Comparison of ENCODE assay signal across 8 mouse cellular contexts in genomic region chr8:13678182-13678581, GRCm38 (mm10). TPM values are rescaled to one million over a fixed set of nuclear protein-coding genes. Genes with fewer than 3 reads are reported as not detected.
A peak's percentile ranks its signal among the peaks of the same experiment; 100 is the strongest.
DNase-seq lines count a peak whose midpoint lies in the region; ATAC-seq lines count a peak whose summit lies in the region.

No protein-coding gene starts in this region.

- no peak for ATAC-seq in megakaryocyte, adult 5-6 weeks (ENCODE audit: poor library complexity, severe bottlenecking)
- ATAC-seq in forebrain, embryonic 12.5 days (ENCODE audit: low FRiP score) = no peak
- no peak for ATAC-seq in liver, embryonic 11.5 days (replicated peaks; ENCODE audit: low FRiP score)

- no peaks in the 10 kb centered on the region for H3K27me3 ChIP-seq in megakaryocyte, embryonic 14.5 days (replicated peaks)
- peaks cover 18% of the 10 kb centered on the region for H3K27me3 ChIP-seq in forebrain, embryonic 12.5 days
- no peaks in the 10 kb centered on the region for H3K27me3 ChIP-seq in liver, embryonic 11.5 days (replicated peaks; ENCODE audit: control insufficient read depth, insufficient read depth, low read length)

- WGBS in forebrain, embryonic 12.5 days = 52% methylated on average over 8 of the region's 8 CpGs
- WGBS in liver, embryonic 11.5 days = 34% methylated on average over 8 of the region's 8 CpGs

- H3K4me2 ChIP-seq in forebrain, embryonic 12.5 days = peak overlapping the region; percentile 85
- peak overlapping the region; percentile 88 for H3K4me2 ChIP-seq in liver, embryonic 11.5 days

- H3K9ac ChIP-seq in forebrain, embryonic 12.5 days = peak overlapping the region; percentile 47; the same call in 1 of the 2 replicates
- H3K9ac ChIP-seq in liver, embryonic 11.5 days (ENCODE audit: low read depth, low read length) = peak overlapping the region; percentile 63

- no peak overlapping the region for H3K27ac ChIP-seq in forebrain, embryonic 12.5 days
- H3K27ac ChIP-seq in liver, embryonic 11.5 days (ENCODE audit: low read depth, low read length) = no peak overlapping the region

- DNase-seq in liver, embryonic 11.5 days (ENCODE audit: low spot score) = no peak
- peak; percentile 40 to 65 for DNase-seq in spleen, postnatal 10 days (ENCODE audit: low spot score in 2 of 2)
- DNase-seq in testis, postnatal 10 days (ENCODE audit: low spot score) = no peak
- DNase-seq in yolk sac, embryonic 10.5 days (ENCODE audit: low spot score) = no peak
- DNase-seq in layer of hippocampus, adult 9-11 months = no peak

- peak overlapping the region; percentile 97 for H3K4me3 ChIP-seq in megakaryocyte, embryonic 14.5 days (replicated peaks)
- peak overlapping the region; percentile 72 for H3K4me3 ChIP-seq in forebrain, embryonic 12.5 days (replicated peaks)
- peak overlapping the region; percentile 82 for H3K4me3 ChIP-seq in liver, embryonic 11.5 days (ENCODE audit: low read depth, low read length)

- no peaks in the 10 kb centered on the region for H3K9me3 ChIP-seq in megakaryocyte, embryonic 14.5 days
- no peaks in the 10 kb centered on the region for H3K9me3 ChIP-seq in forebrain, embryonic 12.5 days
- H3K9me3 ChIP-seq in liver, embryonic 11.5 days (ENCODE audit: control insufficient read depth, low read length) = no peaks in the 10 kb centered on the region

- H3K36me3 ChIP-seq in megakaryocyte, embryonic 14.5 days (replicated peaks; ENCODE audit: low read length) = peaks cover 41% of the 10 kb centered on the region
- H3K36me3 ChIP-seq in forebrain, embryonic 12.5 days (replicated peaks) = no peaks in the 10 kb centered on the region
- no peaks in the 10 kb centered on the region for H3K36me3 ChIP-seq in liver, embryonic 11.5 days (ENCODE audit: control insufficient read depth, insufficient read depth, low read length)

- H3K4me1 ChIP-seq in megakaryocyte, embryonic 14.5 days = peaks cover 80% of the 10 kb centered on the region
- H3K4me1 ChIP-seq in forebrain, embryonic 12.5 days = peaks cover 35% of the 10 kb centered on the region
- H3K4me1 ChIP-seq in liver, embryonic 11.5 days (replicated peaks; ENCODE audit: control insufficient read depth, insufficient read depth, low read length) = peaks cover 32% of the 10 kb centered on the region

RNA-seq across cellular contexts. Expression of gene Rasa3, which starts 0.8 kb away (rescaled TPM):
- 86.3 and 103 TPM in 2 replicates for polyA plus RNA-seq in megakaryocyte, embryonic 14.5 days (2012; ENCODE audit: insufficient read depth, low replicate concordance)
- 72.8 and 75.0 TPM in 2 replicates for total RNA-seq in megakaryocyte, adult 5-6 weeks (2015)
- total RNA-seq in megakaryocyte, adult 5-6 weeks (2017) = 159 and 164 TPM in 2 replicates
- polyA plus RNA-seq in forebrain, embryonic 12.5 days (2016; fragmentation: Nextera tagmentation; extraction: Ambion mirVana) = 24.6 and 26.9 TPM in 2 replicates
- polyA plus RNA-seq in liver, embryonic 11.5 days (2014; fragmentation: Nextera tagmentation; extraction: Ambion mirVana) = 37.2 and 38.2 TPM in 2 replicates

RNA-seq across cellular contexts. Expression of gene Cfap97d2, which starts 27.5 kb away (rescaled TPM):
- 6.9 TPM in 1 of 2 replicates, not detected in the other for polyA plus RNA-seq in megakaryocyte, embryonic 14.5 days (2012; ENCODE audit: insufficient read depth, low replicate concordance)
- not detected in 2 replicates for total RNA-seq in megakaryocyte, adult 5-6 weeks (2015)
- not detected in 2 replicates for total RNA-seq in megakaryocyte, adult 5-6 weeks (2017)
- polyA plus RNA-seq in forebrain, embryonic 12.5 days (2016; fragmentation: Nextera tagmentation; extraction: Ambion mirVana) = 2.1 and 2.5 TPM in 2 replicates
- 0.19 TPM in 1 of 2 replicates, not detected in the other for polyA plus RNA-seq in liver, embryonic 11.5 days (2014; fragmentation: Nextera tagmentation; extraction: Ambion mirVana)

Comparison
In these comparisons a context has a peak if more than half of its experiments do, and no peak if none do; other contexts are left out.
1. DNase-seq: peak in spleen, postnatal 10 days (2 of 2); none in liver, embryonic 11.5 days (single experiment), testis, postnatal 10 days (single experiment), yolk sac, embryonic 10.5 days (single experiment) and layer of hippocampus, adult 9-11 months (single experiment).
2. Peak in every context shown above with its lines, with median percentiles within 50 percentile points of each other: H3K4me3 ChIP-seq.